Mouse (Mus musculus) gastrocnemius, postnatal 4 days (tissue): ENCODE measurements around the gene Prmt1. TPM values are rescaled to one million over a fixed set of nuclear protein-coding genes. Genes with fewer than 3 reads are reported as not detected.

Experiments used
- DNase-seq, 2 experiments: peaks; one replicate each; pipeline ENCODE4 v3.0.0; 2021 to 2022; ENCODE audit warnings: low spot score in 2 of 2, mixed read lengths in 2 of 2
- total RNA-seq, 2 experiments: library from RNA; stranded (reverse); gene quantifications; 2 replicates each; pipeline ENCODE4 v1.2.3; 2021

Gene Prmt1
- total RNA-seq, 2 experiments from 2014 or later: 318 to 331 TPM

GRCm38 (mm10) chr7:44983944-44984832 lies 2.2 kb downstream of the Prmt1 start:
- DNase-seq: no peak

- DNase-seq: peak; percentile 78 to 87
These were observed 3.3 kb downstream of the Prmt1 start for GRCm38 (mm10) chr7:44983085-44983484.

- no peak for DNase-seq
These were observed 4.8 kb downstream of the Prmt1 start for GRCm38 (mm10) chr7:44981539-44981938.

GRCm38 (mm10) chr7:44978300-44978699 lies 8.1 kb downstream of the Prmt1 start:
- DNase-seq: no peak

- no peak for DNase-seq
These were observed 11.3 kb downstream of the Prmt1 start for GRCm38 (mm10) chr7:44975117-44975419.

- DNase-seq: peak; percentile 75 to 83
These were observed 11.8 kb downstream of the Prmt1 start, which contains the start of gene Cpt1c for GRCm38 (mm10) chr7:44974383-44975116. Gene Cpt1c (minus strand): TSS chr7:44974851.

- DNase-seq: no peak
These were observed 12.8 kb downstream of the Prmt1 start for GRCm38 (mm10) chr7:44973415-44974130.

- DNase-seq: no peak
These were observed 15.2 kb downstream of the Prmt1 start for GRCm38 (mm10) chr7:44971142-44971541.

- DNase-seq: peak; percentile 62 to 86
These were observed 16.1 kb downstream of the Prmt1 start for GRCm38 (mm10) chr7:44970231-44970691.

- no peak for DNase-seq
These were observed 19.7 kb downstream of the Prmt1 start for GRCm38 (mm10) chr7:44966638-44967037.

- DNase-seq: no peak
These were observed 20.4 kb downstream of the Prmt1 start for GRCm38 (mm10) chr7:44965975-44966374.

GRCm38 (mm10) chr7:44964990-44965389 lies 21.4 kb downstream of the Prmt1 start:
- no peak for DNase-seq

- no peak for DNase-seq
These were observed 23.5 kb downstream of the Prmt1 start for GRCm38 (mm10) chr7:44962831-44963230.

- no peak for DNase-seq
These were observed 24.0 kb downstream of the Prmt1 start for GRCm38 (mm10) chr7:44962337-44962736.

- DNase-seq: peak in 1 of 2 experiments; percentile 7
These were observed 25.9 kb downstream of the Prmt1 start for GRCm38 (mm10) chr7:44960512-44960910.

- peak in 1 of 2 experiments; percentile 10 for DNase-seq
These were observed 26.4 kb downstream of the Prmt1 start for GRCm38 (mm10) chr7:44959874-44960511.

GRCm38 (mm10) chr7:44959281-44959680 lies 27.1 kb downstream of the Prmt1 start:
- peak in 1 of 2 experiments; percentile 9 for DNase-seq

- peak in 1 of 2 experiments; percentile 26 for DNase-seq
These were observed 28.2 kb downstream of the Prmt1 start for GRCm38 (mm10) chr7:44958208-44958607.

- peak in 1 of 2 experiments; percentile 40 for DNase-seq
These were observed 29.1 kb downstream of the Prmt1 start for GRCm38 (mm10) chr7:44957183-44957835.

GRCm38 (mm10) chr7:44956266-44956665 lies 30.1 kb downstream of the Prmt1 start:
- DNase-seq: peak in 1 of 2 experiments; percentile 9
